Mouse (Mus musculus): ENCODE measurements around the gene Col11a2.
A peak's percentile ranks its signal among the peaks of the same experiment; 100 is the strongest.

Col11a2 gene

GRCm38 (mm10) chr17:34026917-34027655 lies 12.2 kb upstream of the Col11a2 start:
- peak; percentile 21 for DNase-seq

DNA sequence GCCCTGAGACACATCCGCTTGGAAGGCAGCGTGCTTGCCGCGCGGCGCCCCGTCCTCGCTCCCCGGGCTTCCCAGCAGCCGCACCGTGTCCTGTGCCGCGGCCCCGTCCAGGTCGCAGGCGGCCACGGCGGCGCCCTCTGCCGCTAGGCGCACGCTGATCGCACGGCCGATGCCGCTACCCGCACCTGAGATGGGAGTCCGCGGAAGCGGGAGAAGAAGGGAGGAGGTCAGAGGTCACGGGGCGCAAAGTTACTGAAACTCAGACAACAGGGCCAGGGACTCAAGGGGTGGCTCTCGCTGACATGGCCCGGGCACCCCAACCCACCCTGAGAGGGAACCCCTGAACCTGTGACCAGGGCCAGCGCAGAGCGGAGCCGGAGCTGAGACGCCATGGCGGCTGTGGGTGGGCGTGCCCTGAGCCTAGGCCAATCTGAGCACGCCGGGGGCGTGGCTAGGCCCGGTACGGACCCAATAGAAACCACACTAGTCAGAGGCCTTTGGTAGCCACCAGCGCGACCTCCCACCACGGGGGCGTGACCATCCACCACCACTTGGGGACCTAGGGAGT lies 11.5 kb upstream of the Col11a2 start, which contains the start of gene H2-Ke6:
H2-Ke6 (minus strand) TSS at position 405 of the 568 bp plus-strand sequence.
- peak; percentile 87 for DNase-seq

DNA sequence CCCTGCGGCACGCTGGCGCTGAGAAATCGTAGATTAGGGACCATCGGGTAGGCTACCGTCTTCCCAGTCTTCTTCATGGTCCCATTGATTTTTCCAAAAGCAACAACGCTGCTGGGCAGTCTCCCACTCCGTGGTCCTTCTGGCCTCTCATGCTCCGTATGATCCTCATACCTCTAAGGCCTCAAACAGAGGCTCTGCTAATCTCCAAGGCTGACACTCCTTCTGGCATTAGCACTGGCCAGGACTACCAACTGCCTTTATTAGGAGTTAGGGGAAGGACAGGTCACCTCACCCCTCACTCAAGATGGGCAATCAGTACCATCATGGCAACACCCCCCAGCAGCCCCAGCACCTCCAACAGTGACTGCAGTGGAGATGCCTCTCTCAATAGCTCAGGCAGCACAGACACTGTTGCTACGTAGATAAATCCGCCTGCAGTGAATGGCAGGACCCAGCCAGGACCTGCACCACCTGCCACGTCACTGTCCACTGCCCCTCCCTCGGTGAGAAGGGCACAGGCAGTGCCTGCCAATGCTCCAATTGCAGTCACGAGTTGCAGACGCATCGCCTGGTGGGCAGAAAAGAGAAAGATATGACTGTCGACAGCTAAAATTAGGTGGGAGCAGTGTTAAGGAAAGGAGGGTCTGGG lies 10.6 kb upstream of the Col11a2 start:
- no peak for DNase-seq

DNA sequence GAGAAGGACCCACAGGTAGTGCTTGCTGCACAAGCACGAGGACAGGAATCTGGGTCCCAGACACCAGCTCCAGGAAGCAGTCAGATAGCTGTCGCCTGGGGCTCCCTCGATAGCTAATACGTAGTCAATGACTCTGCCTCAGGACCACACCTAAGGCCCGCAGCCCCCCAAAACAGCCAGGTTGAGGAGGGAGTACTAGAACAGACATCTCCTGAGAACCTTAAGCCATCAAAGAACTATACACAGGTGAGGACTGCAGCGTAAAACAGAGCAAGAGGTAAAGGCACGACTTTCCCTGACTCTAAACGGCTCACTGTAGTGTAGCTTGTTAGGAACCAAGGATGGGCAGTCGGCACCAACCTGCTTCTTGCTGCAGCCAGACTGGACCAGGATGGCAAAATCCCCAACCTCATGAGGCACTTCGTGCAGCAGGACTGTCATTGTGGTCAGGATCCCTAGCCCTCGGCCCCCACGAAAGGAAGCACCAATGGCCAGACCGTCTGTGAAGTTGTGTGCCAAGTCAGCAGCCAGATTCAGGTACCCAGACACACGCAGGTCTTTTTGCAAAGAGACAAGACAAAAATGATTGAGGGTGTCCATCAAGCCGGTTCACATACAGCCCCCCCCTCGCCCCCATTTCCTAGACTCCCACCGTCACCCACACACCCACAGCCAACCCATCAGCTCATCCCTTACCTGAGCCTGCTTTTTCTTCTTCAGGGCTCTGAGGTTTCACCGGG lies 9.9 kb upstream of the Col11a2 start:
- DNase-seq: no peak

DNA sequence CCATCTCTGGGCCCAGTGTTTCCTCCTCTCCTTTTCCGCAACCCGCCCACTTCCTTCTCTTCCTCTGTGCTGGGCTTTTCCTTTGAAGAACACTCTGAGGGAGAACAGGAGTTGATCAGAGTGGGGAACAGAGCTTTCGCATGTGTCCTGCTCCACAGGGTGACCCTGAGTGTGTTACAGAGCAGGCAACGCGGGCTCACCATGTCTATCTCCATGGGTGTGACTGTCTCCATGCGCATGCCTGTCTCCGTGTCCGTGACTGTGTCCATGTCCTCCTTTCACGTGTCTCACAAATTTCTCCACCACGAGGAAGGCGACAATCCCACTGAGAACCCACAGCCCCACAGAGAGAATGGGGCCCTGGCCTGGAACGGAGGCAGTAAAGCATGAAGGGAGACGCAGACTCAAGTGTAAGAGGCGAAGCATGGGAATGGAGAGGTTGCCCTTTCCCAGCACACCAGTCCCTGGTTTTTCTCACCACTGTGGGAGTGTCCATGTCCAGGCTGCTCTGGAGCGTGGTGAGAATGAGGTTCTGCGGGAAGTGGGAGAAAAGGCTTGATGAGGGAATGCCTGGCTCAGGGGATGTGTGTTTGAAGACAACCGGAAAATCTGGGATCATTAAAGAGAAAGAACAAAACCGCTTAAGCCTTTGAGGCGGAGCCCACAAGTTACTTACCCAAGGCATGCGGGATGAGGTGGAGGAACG lies 9.2 kb upstream of the Col11a2 start:
- no peak for DNase-seq

DNA sequence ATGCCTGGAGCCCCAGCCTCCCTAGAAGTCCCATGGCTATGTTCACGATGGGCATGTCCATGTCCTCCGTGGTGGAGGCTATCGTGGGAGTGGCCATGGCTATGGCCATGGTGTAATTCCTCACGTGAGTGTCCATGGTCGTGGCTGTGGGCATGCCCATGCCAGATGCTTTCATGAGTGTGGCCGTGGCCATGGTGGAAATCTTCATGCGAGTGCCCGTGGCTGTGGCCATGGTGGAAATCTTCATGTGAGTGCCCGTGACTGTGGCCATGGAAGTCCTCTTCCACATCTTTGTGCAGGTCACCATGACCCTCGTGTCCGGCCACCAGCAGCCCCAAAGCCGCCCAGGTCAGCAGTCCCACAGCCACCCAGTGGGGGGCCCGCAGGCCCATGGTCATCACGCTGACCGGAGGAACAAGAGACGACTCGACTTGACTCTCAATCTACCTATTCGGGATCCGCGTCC lies 8.3 kb upstream of the Col11a2 start:
- DNase-seq: no peak

DNA sequence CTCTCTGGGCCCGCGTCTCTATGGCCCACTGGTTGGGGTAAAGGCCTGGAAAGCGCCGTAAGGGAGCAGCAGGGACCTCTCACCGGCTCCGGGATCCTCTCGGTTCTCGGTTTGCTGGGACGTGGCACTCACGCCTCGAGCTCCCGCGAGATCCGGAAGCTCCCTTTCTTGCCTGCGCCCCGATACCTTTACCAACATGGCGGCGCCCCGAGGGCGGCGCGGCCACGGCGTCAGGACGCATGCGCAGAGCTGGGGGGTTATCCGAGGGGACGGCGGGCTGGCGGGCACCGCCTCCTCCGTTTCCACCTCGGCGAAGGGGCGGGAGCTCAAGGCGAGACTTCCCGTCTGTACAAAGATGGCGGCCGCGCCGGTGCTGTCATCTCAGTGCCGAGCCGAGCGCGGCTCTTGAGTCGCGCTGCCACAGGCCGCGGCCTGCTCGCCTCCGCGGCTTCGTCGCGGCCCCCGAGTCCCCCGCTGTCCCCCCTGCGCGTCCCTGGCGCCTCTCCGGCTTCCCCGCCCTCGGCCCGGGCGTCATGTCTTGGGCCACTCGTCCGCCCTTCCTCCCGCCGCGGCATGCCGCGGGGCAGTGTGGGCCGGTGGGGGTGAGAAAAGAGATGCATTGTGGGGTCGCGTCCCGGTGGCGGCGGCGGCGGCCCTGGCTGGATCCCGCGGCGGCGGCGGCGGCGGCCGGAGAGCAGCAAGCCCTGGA lies 7.6 kb upstream of the Col11a2 start, which contains the start of the genes Slc39a7 and Rxrb:
Slc39a7 (minus strand) TSS at position 218 of the 709 bp plus-strand sequence.
Rxrb (plus strand) TSS at position 348 of the 709 bp plus-strand sequence.
- peak; percentile 100 for DNase-seq

GRCm38 (mm10) chr17:34032174-34032632 lies 7.0 kb upstream of the Col11a2 start:
- no peak for DNase-seq

- DNase-seq: peak; percentile 34
These were observed 6.4 kb upstream of the Col11a2 start for GRCm38 (mm10) chr17:34032806-34033205.

DNA sequence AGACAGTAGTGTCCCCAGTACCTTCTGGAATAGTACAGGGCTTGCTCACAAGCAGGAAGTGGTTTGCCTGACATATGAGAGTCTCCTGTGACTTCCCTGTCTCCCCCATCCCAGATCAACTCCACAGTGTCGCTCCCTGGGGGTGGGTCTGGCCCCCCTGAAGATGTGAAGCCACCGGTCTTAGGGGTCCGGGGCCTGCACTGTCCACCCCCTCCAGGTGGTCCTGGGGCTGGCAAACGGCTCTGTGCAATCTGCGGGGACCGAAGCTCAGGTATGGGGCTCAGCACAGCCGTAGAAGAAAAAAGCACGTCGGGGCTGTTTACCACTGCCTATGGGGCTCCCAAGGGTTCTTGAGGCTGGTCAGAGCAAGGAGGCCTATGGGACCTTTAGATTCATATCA lies 5.8 kb upstream of the Col11a2 start:
- DNase-seq: peak; percentile 34

- DNase-seq: peak; percentile 73
These were observed 5.2 kb upstream of the Col11a2 start for GRCm38 (mm10) chr17:34034064-34034463.

- no peak for DNase-seq
These were observed 3.7 kb upstream of the Col11a2 start for GRCm38 (mm10) chr17:34035517-34035916.

GRCm38 (mm10) chr17:34036647-34037046 lies 2.6 kb upstream of the Col11a2 start:
- DNase-seq: no peak

- no peak for DNase-seq
These were observed 2.0 kb upstream of the Col11a2 start for GRCm38 (mm10) chr17:34037241-34037640.

DNA sequence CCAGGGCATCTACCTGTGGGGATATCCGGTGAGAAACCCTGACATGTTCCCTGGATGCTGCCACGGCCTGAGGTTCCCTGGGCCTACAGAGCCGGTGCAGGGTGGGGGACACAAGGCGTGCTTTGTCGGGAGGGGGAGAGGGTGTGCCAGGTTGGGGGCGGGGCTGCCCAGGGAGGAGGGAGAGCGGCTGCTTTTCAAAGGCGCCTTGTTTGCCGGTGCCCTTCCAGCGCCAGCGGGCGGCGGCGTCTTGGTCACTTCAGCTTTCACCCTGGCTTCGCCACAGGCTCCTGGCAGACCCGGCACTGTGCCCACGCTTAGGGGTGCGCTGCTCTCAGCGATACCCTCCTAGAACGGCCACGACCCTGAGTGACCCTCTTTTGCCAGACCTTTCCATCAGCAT lies 797 bp upstream of the Col11a2 start:
- DNase-seq: peak; percentile 73

- peak; percentile 29 for DNase-seq
These were observed 569 bp downstream of the Col11a2 start for GRCm38 (mm10) chr17:34039562-34040450.

GRCm38 (mm10) chr17:34045941-34046340 lies 6.7 kb downstream of the Col11a2 start:
- no peak for DNase-seq

GRCm38 (mm10) chr17:34047404-34048050 lies 8.3 kb downstream of the Col11a2 start:
- no peak for DNase-seq

DNA sequence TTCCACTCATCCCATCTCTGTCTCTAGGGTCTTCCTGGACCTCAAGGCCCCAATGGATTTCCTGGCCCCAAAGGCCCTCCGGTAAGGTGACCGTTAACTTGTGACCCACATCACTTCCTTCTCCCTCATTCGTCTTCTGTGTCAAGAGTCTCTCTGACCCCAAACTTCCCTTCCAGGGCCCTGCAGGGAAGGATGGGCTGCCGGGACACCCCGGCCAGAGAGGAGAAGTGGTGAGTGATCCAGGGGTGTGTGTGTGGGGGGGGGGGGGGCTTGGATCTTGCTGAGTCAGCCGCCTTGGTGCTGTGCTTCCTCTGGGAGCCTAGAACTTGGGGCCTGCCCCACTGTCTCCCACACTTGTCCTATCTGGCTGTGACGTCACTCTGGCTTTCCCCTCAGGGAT lies 18.0 kb downstream of the Col11a2 start:
- DNase-seq: no peak

GRCm38 (mm10) chr17:34068864-34069263 lies 29.6 kb downstream of the Col11a2 start:
- DNase-seq: no peak

Measured in right cerebral cortex, postnatal 4 days (tissue).